Mouse (Mus musculus) heart, embryonic 11.5 days (tissue): Measurements from ENCODE around the gene Dusp12. TPM values are rescaled to one million over a fixed set of nuclear protein-coding genes. Genes with fewer than 3 reads are reported as not detected.

Source experiments
- ATAC-seq: fragments of 200-750 bp; cut with Nextera tagmentation; replicated peaks from 2 replicates; pipeline ENCODE4 v1.8.0; 2017; ENCODE audit warnings: moderate library complexity; ENCODE audit not compliant: insufficient number of reproducible peaks, low FRiP score, low TSS enrichment
- H3K27ac ChIP-seq: fragments of 300-500 bp; sonication (generic); 2 replicates; pipeline ENCODE4 v1.5.1; 2014; ENCODE audit warnings: mild to moderate bottlenecking, low read depth, low read length
- H3K27me3 ChIP-seq: fragments of 300-500 bp; sonication (generic); 2 replicates; pipeline ENCODE4 v1.6.1; 2014; ENCODE audit warnings: mild to moderate bottlenecking, low read length, mixed read lengths; ENCODE audit not compliant: control insufficient read depth, insufficient read depth
- H3K36me3 ChIP-seq: fragments of 300-500 bp; sonication (generic); 2 replicates; pipeline ENCODE4 v1.6.1; 2014; ENCODE audit warnings: mild to moderate bottlenecking, low read length, moderate library complexity, mixed read lengths; ENCODE audit not compliant: control insufficient read depth, insufficient read depth
- H3K4me1 ChIP-seq: fragments of 300-500 bp; sonication (generic); 2 replicates; pipeline ENCODE4 v1.6.1; 2014; ENCODE audit warnings: low read length; ENCODE audit not compliant: control insufficient read depth, insufficient read depth
- H3K4me2 ChIP-seq: fragments of 300-500 bp; sonication (generic); 2 replicates; pipeline ENCODE4 v1.6.1; 2014; ENCODE audit warnings: mild to moderate bottlenecking, moderate library complexity
- H3K4me3 ChIP-seq: fragments of 300-500 bp; sonication (generic); 2 replicates; pipeline ENCODE4 v1.5.1; 2014; ENCODE audit warnings: low read depth, low read length
- H3K9ac ChIP-seq: fragments of 300-500 bp; sonication (generic); 2 replicates; pipeline ENCODE4 v1.6.1; 2014; ENCODE audit warnings: mild to moderate bottlenecking, low read depth, low read length, moderate library complexity
- H3K9me3 ChIP-seq: fragments of 300-500 bp; sonication (generic); replicated peaks from 2 replicates; pipeline ENCODE4 v1.6.1; 2016; ENCODE audit warnings: low read length; ENCODE audit not compliant: control insufficient read depth
- WGBS: fragments of 180-500 bp; shearing (Covaris S2); extraction: QIAGEN DNeasy Blood & Tissue Kit; methylation state at CpG from one replicate; pipeline ENCODE4 v1.1.7; 2014; ENCODE audit not compliant: insufficient replicate concordance; 5-methylcytosine and 5-hydroxymethylcytosine counted together
- polyA plus RNA-seq: library from polyadenylated mRNA; unstranded; fragments of >200 nt; fragmentation: Nextera tagmentation; extraction: Ambion mirVana; gene quantifications from 2 replicates; pipeline ENCODE4 v1.2.1, GENCODE M21; 2014

The Dusp12 gene
- polyA plus RNA-seq, 1 experiment from 2014 or later: 25.6 TPM

- 67% methylated on average over 5 of the region's 5 CpGs for WGBS
- H3K9me3 ChIP-seq: no peaks in the 10 kb centered on the region
Measured at GRCm38 (mm10) chr1:170903485-170903884, 18.1 kb upstream of the Dusp12 start.

GRCm38 (mm10) chr1:170901536-170902238 lies 16.3 kb upstream of the Dusp12 start:
- ATAC-seq: 0 out of 2 replicates have a peak, but pooled peaks have one; percentile 14
- no peak overlapping the region for H3K4me3 ChIP-seq

More at GRCm38 (mm10) chr1:170903485-170903884, 18.1 kb upstream of the Dusp12 start:
- Histone ChIP-seq H3K4me3 (no peak overlapping the region), H3K4me1 (peaks cover 5% of the 10 kb centered on the region), H3K27ac (no peak overlapping the region), H3K9ac (no peak overlapping the region), H3K4me2 (no peak overlapping the region), H3K27me3 (peaks cover 39% of the 10 kb centered on the region), H3K36me3 (no peaks in the 10 kb centered on the region)
- ATAC-seq: no peak

DNA sequence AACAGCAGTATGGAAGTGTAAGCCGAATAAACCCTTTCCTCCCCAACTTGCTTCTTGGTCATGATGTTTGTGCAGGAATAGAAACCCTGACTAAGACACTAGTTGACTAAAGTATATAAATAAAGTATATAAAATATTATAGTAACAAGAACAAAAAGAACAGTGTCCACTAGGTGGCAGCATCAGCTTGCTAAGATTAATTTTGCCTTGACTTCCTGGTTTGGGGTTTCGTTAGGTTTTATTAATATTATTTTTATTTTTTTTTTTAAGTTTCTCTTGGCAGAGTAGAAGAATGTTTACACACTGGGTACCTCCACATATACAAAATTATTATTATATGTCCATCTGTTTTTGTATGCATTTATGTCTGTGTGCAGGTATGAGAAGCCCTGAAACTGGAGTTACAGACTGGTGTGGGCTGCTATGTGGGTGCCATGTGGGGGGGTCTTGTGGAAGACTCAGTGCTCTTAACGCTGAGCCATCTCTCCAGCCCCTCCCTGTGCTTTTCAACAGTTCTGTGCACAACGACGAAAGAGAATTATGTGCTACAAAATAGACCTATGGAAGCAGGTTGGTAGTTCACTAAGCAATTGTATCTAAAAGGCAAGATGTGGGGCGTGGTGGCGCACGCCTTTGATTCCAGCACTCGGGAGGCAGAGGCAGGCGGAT lies 15.6 kb upstream of the Dusp12 start:
- Histone ChIP-seq H3K36me3 (no peaks in the 10 kb centered on the region), H3K9ac (no peak overlapping the region), H3K27ac (no peak overlapping the region), H3K9me3 (no peaks in the 10 kb centered on the region), H3K4me3 (no peak overlapping the region), H3K4me1 (no peaks in the 10 kb centered on the region), H3K27me3 (peaks cover 14% of the 10 kb centered on the region), H3K4me2 (peak overlapping the region; percentile 37)
- ATAC-seq: no peak
- 32% methylated on average over 10 of the region's 10 CpGs for WGBS

More at GRCm38 (mm10) chr1:170901536-170902238, 16.3 kb upstream of the Dusp12 start:
- H3K9me3 ChIP-seq: no peaks in the 10 kb centered on the region
- no peaks in the 10 kb centered on the region for H3K4me1 ChIP-seq
- 30% methylated on average over 10 of the region's 10 CpGs for WGBS
- peaks cover 22% of the 10 kb centered on the region for H3K27me3 ChIP-seq
- H3K27ac ChIP-seq: no peak overlapping the region
- peak overlapping the region; percentile 37 for H3K4me2 ChIP-seq
- H3K9ac ChIP-seq: no peak overlapping the region
- no peaks in the 10 kb centered on the region for H3K36me3 ChIP-seq

DNA sequence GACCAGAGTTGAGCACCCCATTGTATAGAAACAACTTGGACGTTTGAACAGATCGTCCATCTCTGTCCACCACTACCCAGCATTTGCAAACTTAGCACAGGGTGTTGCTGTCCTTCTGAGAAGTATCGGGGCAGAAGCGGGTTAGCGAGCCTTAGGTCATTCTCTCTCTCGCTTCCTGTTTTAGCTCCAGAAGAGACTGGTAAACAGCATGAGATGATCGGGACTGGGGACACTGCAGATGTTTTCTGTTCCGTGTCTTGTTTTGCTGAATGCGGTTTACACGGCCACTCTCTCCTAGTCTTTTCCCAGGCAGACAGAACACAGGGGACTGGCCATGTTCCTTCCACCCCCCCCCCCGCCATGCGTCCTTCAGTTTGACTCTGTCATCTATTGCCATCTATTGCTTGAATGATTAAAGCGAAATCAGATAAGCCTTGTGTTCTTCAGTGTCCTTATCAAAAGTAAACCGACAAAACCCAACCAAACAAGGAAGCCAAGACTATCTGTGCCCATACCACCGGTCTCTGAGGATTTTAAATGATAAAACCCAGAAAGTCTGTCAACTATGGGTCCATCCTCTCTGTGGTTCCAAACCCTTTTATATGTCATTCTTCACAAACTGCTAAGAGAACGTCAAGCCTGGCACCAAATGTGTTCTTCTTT lies 13.2 kb upstream of the Dusp12 start:
- Histone ChIP-seq H3K9me3 (no peaks in the 10 kb centered on the region), H3K4me1 (no peaks in the 10 kb centered on the region), H3K27me3 (peaks cover 5% of the 10 kb centered on the region; the same call in 1 of the 2 replicates), H3K36me3 (no peaks in the 10 kb centered on the region), H3K4me3 (no peak overlapping the region), H3K9ac (no peak overlapping the region), H3K27ac (no peak overlapping the region), H3K4me2 (no peak overlapping the region)
- no peak for ATAC-seq
- 59% methylated on average over 16 of the region's 16 CpGs for WGBS

DNA sequence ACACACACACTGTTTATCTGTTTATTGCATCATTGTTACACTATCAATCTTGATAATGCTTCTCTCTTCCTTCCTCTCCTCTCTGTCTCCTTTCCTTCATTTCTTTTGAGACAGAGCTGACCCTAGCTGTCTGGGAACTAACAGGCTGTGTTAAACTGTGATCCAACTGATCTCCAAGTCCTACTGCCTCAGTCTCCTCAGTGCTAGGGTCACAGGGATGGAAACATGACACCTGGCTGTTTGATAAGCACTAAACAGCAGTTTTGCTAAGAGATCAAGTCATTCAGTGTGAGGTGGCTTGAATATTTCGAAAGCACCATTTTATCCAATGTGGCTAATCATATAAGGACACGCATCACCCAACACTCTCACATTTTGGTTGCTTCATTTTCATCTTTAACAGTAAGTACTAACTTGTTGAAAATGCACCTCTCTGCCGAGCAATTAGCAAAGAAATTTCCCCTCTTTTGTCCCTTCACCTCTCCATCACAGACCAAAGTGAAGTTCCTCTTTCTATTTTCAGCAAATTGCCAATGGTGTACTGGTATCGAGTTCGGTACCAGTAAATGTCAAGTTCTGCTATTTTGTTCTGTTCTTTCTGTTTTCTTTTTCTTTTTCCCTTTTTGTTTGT lies 11.4 kb upstream of the Dusp12 start:
- 75% methylated on average over 5 of the region's 5 CpGs for WGBS
- H3K27me3 ChIP-seq: no peaks in the 10 kb centered on the region
- no peak for ATAC-seq
- H3K4me2 ChIP-seq: no peak overlapping the region
- H3K4me3 ChIP-seq: no peak overlapping the region
- H3K9me3 ChIP-seq: no peaks in the 10 kb centered on the region
- H3K27ac ChIP-seq: no peak overlapping the region
- no peak overlapping the region for H3K9ac ChIP-seq
- no peaks in the 10 kb centered on the region for H3K4me1 ChIP-seq
- no peaks in the 10 kb centered on the region for H3K36me3 ChIP-seq

DNA sequence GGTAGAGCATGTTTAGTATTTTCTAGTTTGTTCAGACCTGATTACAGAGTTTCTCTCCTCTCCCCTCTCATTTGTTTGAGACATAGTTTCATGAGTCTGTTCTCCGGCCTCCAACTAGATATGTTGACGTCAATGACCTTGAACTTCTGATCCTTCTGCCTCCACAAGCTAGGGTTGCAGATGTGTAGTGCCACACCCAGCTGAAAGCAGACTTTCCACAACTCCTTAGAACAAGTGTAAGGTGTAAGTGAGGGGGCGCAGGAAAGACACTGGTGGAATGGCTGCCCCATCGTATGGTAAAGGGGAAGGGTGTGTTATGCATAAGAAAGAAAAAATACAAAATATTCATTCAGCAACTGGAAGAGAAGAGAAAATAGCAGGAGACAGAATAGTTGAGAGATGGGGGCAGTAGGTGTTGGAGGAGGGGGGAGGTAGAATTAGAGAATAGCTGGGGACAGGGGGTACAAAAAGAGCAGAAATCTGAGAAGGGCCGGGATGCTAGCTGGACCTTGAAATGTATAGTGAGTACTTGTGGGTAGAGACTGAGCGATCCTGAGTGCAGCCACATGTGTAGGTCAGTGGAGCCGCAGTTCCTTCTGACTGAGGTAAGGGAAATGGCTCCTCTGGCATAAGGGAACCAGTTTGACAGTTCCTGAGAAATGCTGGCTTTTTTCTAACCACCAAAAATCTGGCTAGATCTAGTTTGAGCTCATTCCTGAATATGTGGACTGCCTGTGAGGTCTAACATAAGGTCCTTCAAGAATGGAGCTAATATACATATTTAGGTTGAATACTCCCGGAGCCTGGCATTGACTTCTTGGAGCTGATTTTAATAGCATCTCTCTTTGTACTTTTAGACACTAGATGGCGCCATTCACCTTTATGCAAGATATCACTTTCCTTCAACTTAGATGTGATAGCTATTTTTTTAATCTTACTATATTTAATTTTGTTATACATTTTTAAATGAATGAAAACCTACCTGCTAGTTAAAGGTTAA lies 9.6 kb upstream of the Dusp12 start:
- Histone ChIP-seq H3K4me3 (no peak overlapping the region), H3K9me3 (no peaks in the 10 kb centered on the region), H3K36me3 (no peaks in the 10 kb centered on the region), H3K9ac (no peak overlapping the region), H3K27me3 (no peaks in the 10 kb centered on the region), H3K27ac (no peak overlapping the region), H3K4me2 (no peak overlapping the region), H3K4me1 (no peaks in the 10 kb centered on the region)
- WGBS: 62% methylated on average over 9 of the region's 9 CpGs
- ATAC-seq: no peak

GRCm38 (mm10) chr1:170892279-170892678 lies 6.9 kb upstream of the Dusp12 start:
- no peak overlapping the region for H3K27ac ChIP-seq
- H3K4me1 ChIP-seq: no peaks in the 10 kb centered on the region
- H3K9me3 ChIP-seq: no peaks in the 10 kb centered on the region
- H3K27me3 ChIP-seq: no peaks in the 10 kb centered on the region
- H3K9ac ChIP-seq: no peak overlapping the region
- H3K4me3 ChIP-seq: no peak overlapping the region
- no peak overlapping the region for H3K4me2 ChIP-seq
- no peaks in the 10 kb centered on the region for H3K36me3 ChIP-seq
- ATAC-seq: no peak
- WGBS: 55% methylated on average over 1 of the region's 1 CpGs
